Mouse (Mus musculus) neutrophil, adult 59 days (primary cell): ENCODE data around the gene Gm8257. TPM values are rescaled to one million over a fixed set of nuclear protein-coding genes. Genes with fewer than 3 reads are reported as not detected.

Experiments
- total RNA-seq, 2 experiments: library from RNA; stranded (reverse); gene quantifications; 1 replicate in 1 of 2; 2 replicates in 1 of 2; pipeline ENCODE4 v1.2.4; 2023

Gm8257 gene
- not detected for total RNA-seq

GRCm38 (mm10) chr14:44706356-44706755 is at the start of gene Gm8257:
Gene Gm8257, minus strand, starts transcription at chr14:44706456.

GRCm38 (mm10) chr14:44750240-44750639 is 44.0 kb upstream of the Gm8257 start, which contains the start of gene Gm8267:
Gene Gm8267, minus strand, starts transcription at chr14:44750340.

GRCm38 (mm10) chr14:44627737-44628136 is 78.5 kb downstream of the Gm8257 start, which contains the start of gene Gm5624:
Gene Gm5624, minus strand, starts transcription at chr14:44627938.

Other genes with a start within 250 kb of the Gm8257 start
- not detected for gene BC061237, start 214.0 kb downstream of the Gm8257 start, total RNA-seq
- gene Gm17093, start 188.2 kb downstream of the Gm8257 start, total RNA-seq: not detected
- not detected for gene Gm8247, start 123.3 kb downstream of the Gm8257 start, total RNA-seq
- not detected for gene Gm5624, start 78.5 kb downstream of the Gm8257 start, total RNA-seq
- not detected for gene Gm8267, start 43.9 kb upstream of the Gm8257 start, total RNA-seq
- under 1 TPM; 0.49 TPM for gene Ptgdr, start 152.9 kb upstream of the Gm8257 start, total RNA-seq